Mouse (Mus musculus): ENCODE measurements at regions not wholly inside any gene's neighbourhood (a gene's known extent, or its start where the extent isn't known, plus 50 kb on each side); places are given as distances from the start of the nearest gene placed in this dataset.

DNA sequence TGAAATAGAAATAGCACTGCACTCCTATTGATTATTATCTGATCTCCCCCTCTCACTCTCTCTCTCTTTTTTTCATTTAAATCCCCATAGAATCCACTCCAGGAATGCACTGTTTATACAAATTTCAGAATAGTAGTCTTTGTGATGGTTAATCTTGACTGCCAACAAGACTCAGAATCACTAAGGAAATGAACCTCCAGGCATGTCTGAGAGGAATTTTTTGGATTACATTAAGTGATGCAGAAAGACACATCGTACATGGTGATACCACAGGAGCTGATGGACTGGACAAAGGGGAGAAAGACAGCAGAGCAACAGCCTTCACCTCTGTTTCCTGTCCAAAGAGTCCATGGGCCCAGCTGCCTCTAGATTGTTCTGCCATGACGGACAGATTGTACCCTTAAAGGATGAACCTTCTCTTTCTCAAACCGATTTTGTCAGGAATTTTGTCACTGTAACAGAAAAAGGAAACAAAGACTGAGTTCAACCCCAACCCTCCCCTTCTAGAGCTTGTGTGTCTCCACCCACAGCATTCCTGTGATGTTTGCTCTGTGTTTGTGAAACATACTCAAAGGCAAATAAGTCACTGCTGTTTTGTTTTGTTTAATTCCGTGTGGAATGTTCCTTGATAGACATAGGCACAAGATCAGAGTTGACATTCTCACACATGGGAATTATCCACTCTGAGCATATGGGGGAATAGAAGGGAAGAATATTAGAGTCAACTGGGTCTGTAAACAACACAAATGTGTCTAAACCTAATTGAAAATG lies 59.1 kb upstream of the Gm34302 start:
- no peak for DNase-seq (ENCODE audit: low spot score in 2 of 2)

GRCm38 (mm10) chr3:63538881-63539280 lies 55.2 kb upstream of the Gm34302 start:
- DNase-seq (ENCODE audit: low spot score in 2 of 2), result no peak

- no peak for DNase-seq (ENCODE audit: low spot score in 2 of 2)
Observed at GRCm38 (mm10) chr3:63534141-63534540, 50.5 kb upstream of the Gm34302 start.

All from frontal cortex, postnatal 14 days (tissue).